Mouse (Mus musculus) midbrain, embryonic 10.5 days (tissue): Measurements from ENCODE around the gene Fbxo4. TPM values are rescaled to one million over a fixed set of nuclear protein-coding genes. Genes with fewer than 3 reads are reported as not detected.

Source experiments
- DNase-seq: peaks from one replicate; pipeline ENCODE4 v3.0.0-alpha.2; 2017; ENCODE audit warnings: low spot score
- H3K27ac ChIP-seq: fragments of 300-500 bp; sonication (generic); replicated peaks from 2 replicates; pipeline ENCODE4 v1.5.1; 2016; ENCODE audit warnings: mild to moderate bottlenecking
- H3K27me3 ChIP-seq: fragments of 300-500 bp; sonication (generic); 2 replicates; pipeline ENCODE4 v1.6.1; 2016; ENCODE audit warnings: low read depth, mild to moderate bottlenecking; ENCODE audit not compliant: poor library complexity, severe bottlenecking
- H3K36me3 ChIP-seq: fragments of 300-500 bp; sonication (generic); 2 replicates; pipeline ENCODE4 v1.6.1; 2016; ENCODE audit warnings: mild to moderate bottlenecking, moderate library complexity
- H3K4me1 ChIP-seq: fragments of 300-500 bp; sonication (generic); 2 replicates; pipeline ENCODE4 v1.6.1; 2016
- H3K4me3 ChIP-seq: fragments of 300-500 bp; sonication (generic); 2 replicates; pipeline ENCODE4 v1.5.1; 2016; ENCODE audit warnings: mild to moderate bottlenecking, moderate library complexity
- H3K9me3 ChIP-seq: fragments of 300-500 bp; sonication (generic); replicated peaks from 2 replicates; pipeline ENCODE4 v1.6.1; 2016; ENCODE audit warnings: mild to moderate bottlenecking
- WGBS: fragments of 180-500 bp; shearing (Covaris S2); methylation state at CpG from one replicate; pipeline ENCODE4 v1.1.7; 2016; 5-methylcytosine and 5-hydroxymethylcytosine counted together
- polyA plus RNA-seq: library from polyadenylated mRNA; unstranded; fragments of >200 nt; fragmentation: Nextera tagmentation; extraction: Ambion mirVana; gene quantifications from 2 replicates; pipeline ENCODE4 v1.2.1, GENCODE M21; 2016

The Fbxo4 gene
- polyA plus RNA-seq, 1 experiment from 2014 or later = 4.4 TPM

- peaks cover 7% of the 10 kb centered on the region; the same call in 1 of the 2 replicates for H3K36me3 ChIP-seq
- no peak for DNase-seq
- H3K27me3 ChIP-seq = no peaks in the 10 kb centered on the region
- no peak overlapping the region for H3K27ac ChIP-seq
- H3K9me3 ChIP-seq = no peaks in the 10 kb centered on the region
- 93% methylated on average over 14 of the region's 14 CpGs for WGBS
- no peak overlapping the region for H3K4me3 ChIP-seq
- no peaks in the 10 kb centered on the region for H3K4me1 ChIP-seq
Measured at GRCm38 (mm10) chr15:3969743-3970142, 9.6 kb downstream of the Fbxo4 start.

GRCm38 (mm10) chr15:3962251-3962650, 17.1 kb downstream of the Fbxo4 start:
- 86% methylated on average over 8 of the region's 8 CpGs for WGBS
- H3K27ac ChIP-seq = no peak overlapping the region
- DNase-seq = no peak
- H3K4me3 ChIP-seq = no peak overlapping the region
- H3K27me3 ChIP-seq = no peaks in the 10 kb centered on the region
- H3K36me3 ChIP-seq = no peaks in the 10 kb centered on the region
- no peaks in the 10 kb centered on the region for H3K9me3 ChIP-seq
- peaks cover 9% of the 10 kb centered on the region for H3K4me1 ChIP-seq

- 43% methylated on average over 1 of the region's 1 CpGs for WGBS
- no peak overlapping the region for H3K4me3 ChIP-seq
- H3K27me3 ChIP-seq = no peaks in the 10 kb centered on the region
- H3K9me3 ChIP-seq = no peaks in the 10 kb centered on the region
- peaks cover 9% of the 10 kb centered on the region for H3K4me1 ChIP-seq
- H3K27ac ChIP-seq = no peak overlapping the region
- no peaks in the 10 kb centered on the region for H3K36me3 ChIP-seq
- DNase-seq = no peak
Measured at GRCm38 (mm10) chr15:3960094-3960493, 19.3 kb downstream of the Fbxo4 start.

GRCm38 (mm10) chr15:3957982-3958381, 21.4 kb downstream of the Fbxo4 start:
- 35% methylated on average over 4 of the region's 4 CpGs for WGBS
- DNase-seq = peak; percentile 15
- peaks cover 11% of the 10 kb centered on the region; the same call in 1 of the 2 replicates for H3K9me3 ChIP-seq

GRCm38 (mm10) chr15:3954971-3955370, 24.4 kb downstream of the Fbxo4 start:
- 83% methylated on average over 2 of the region's 2 CpGs for WGBS
- no peak for DNase-seq
- Histone ChIP-seq H3K4me3 (no peak overlapping the region), H3K36me3 (no peaks in the 10 kb centered on the region), H3K27me3 (no peaks in the 10 kb centered on the region), H3K4me1 (no peaks in the 10 kb centered on the region), H3K27ac (no peak overlapping the region), H3K9me3 (peaks cover 11% of the 10 kb centered on the region; the same call in 1 of the 2 replicates)

More at GRCm38 (mm10) chr15:3957982-3958381, 21.4 kb downstream of the Fbxo4 start:
- no peak overlapping the region for H3K27ac ChIP-seq
- H3K4me3 ChIP-seq = no peak overlapping the region
- no peaks in the 10 kb centered on the region for H3K36me3 ChIP-seq
- no peaks in the 10 kb centered on the region for H3K27me3 ChIP-seq
- H3K4me1 ChIP-seq = peaks cover 9% of the 10 kb centered on the region

GRCm38 (mm10) chr15:3938132-3938531, 41.2 kb downstream of the Fbxo4 start:
- Histone ChIP-seq H3K4me3 (no peak overlapping the region), H3K27me3 (no peaks in the 10 kb centered on the region), H3K27ac (no peak overlapping the region), H3K4me1 (no peaks in the 10 kb centered on the region), H3K9me3 (no peaks in the 10 kb centered on the region), H3K36me3 (no peaks in the 10 kb centered on the region)
- 90% methylated on average over 2 of the region's 2 CpGs for WGBS
- DNase-seq = no peak

- Histone ChIP-seq H3K4me3 (no peak overlapping the region), H3K9me3 (no peaks in the 10 kb centered on the region), H3K4me1 (no peaks in the 10 kb centered on the region), H3K36me3 (no peaks in the 10 kb centered on the region), H3K27me3 (no peaks in the 10 kb centered on the region), H3K27ac (no peak overlapping the region)
- WGBS = 90% methylated on average over 3 of the region's 3 CpGs
- DNase-seq = no peak
Measured at GRCm38 (mm10) chr15:3936056-3936455, 43.3 kb downstream of the Fbxo4 start.

- Histone ChIP-seq H3K9me3 (no peaks in the 10 kb centered on the region), H3K27ac (no peak overlapping the region), H3K4me3 (no peak overlapping the region), H3K27me3 (no peaks in the 10 kb centered on the region), H3K36me3 (no peaks in the 10 kb centered on the region), H3K4me1 (no peaks in the 10 kb centered on the region)
- DNase-seq = no peak
- WGBS = 91% methylated on average over 4 of the region's 4 CpGs
Measured at GRCm38 (mm10) chr15:3933466-3933865, 45.9 kb downstream of the Fbxo4 start.

GRCm38 (mm10) chr15:3931931-3932330, 47.4 kb downstream of the Fbxo4 start:
- H3K4me3 ChIP-seq = no peak overlapping the region
- H3K27me3 ChIP-seq = no peaks in the 10 kb centered on the region
- 94% methylated on average over 1 of the region's 1 CpGs for WGBS
- no peaks in the 10 kb centered on the region for H3K36me3 ChIP-seq
- no peak overlapping the region for H3K27ac ChIP-seq
- no peak for DNase-seq
- no peaks in the 10 kb centered on the region for H3K4me1 ChIP-seq
- no peaks in the 10 kb centered on the region for H3K9me3 ChIP-seq

Other genes starting within 250 kb of the Fbxo4 start
- gene AW549877, start 16.2 kb upstream of the Fbxo4 start, polyA plus RNA-seq = 41.3 and 52.2 TPM in 2 replicates
- gene Oxct1, start 46.8 kb upstream of the Fbxo4 start, polyA plus RNA-seq = 118 and 140 TPM in 2 replicates